Mouse (Mus musculus) layer of hippocampus, postnatal 10 days (tissue): ENCODE results near the gene Hnrnpd. TPM values are rescaled to one million over a fixed set of nuclear protein-coding genes. Genes with fewer than 3 reads are reported as not detected.

Experiments used
- DNase-seq, 2 experiments: peaks; one replicate each; pipeline ENCODE4 v3.0.0; 2021; ENCODE audit warnings: low spot score in 2 of 2
- long read RNA-seq: library from polyadenylated mRNA; stranded (forward); transcript quantifications from one replicate; pipeline ENCODE4 v2.0.0, GENCODE M21; 2023
- total RNA-seq, 2 experiments: library from RNA; stranded (reverse); gene quantifications; 2 replicates each; pipeline ENCODE4 v1.2.3; 2021

Hnrnpd gene
- total RNA-seq: 100 to 1,000 TPM; 279 to 297 TPM
- long read RNA-seq, full-length matches to known transcripts: 198 of 278 reads
- long read RNA-seq, partial matches to known transcripts: 69 of 278 reads
- long read RNA-seq, other reads (novel, unspliced or antisense): 11 of 278 reads

DNA sequence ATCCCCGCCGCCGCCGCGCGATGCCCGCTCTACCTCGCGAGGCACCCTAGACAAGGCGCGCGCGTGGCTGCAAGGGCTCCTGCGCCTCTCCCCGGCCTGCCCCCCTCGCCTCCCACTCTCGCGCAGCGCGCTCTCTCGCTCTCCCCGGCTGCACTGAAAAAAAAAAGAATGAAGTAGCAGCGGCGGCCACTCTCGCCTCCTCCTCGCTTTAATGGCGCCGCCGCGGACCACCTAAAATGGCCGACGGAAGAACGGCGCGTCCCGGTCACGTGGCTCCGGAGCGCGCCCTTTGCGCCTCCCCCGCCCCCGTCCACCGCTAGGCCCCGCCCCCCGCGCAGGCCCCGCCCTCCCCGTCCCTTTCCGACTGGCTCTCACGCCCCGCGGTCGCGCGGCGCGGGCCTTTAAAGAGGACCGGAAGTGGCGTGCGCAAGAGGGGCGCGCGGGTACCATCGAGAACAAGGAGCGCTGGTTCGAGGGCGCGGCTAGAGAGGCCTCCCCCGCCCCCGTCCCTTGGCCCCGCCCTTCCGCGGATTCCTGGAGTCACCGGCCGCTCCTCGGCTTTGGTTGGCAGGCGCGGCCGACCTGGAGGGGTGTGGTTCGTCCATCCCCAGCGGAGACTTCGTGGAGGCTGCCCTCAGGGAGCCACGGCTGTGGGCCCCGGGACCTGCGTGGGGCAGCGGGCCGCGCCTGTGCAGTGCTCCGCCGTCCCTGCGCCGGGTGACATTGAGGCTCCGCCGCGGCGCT is at the start of gene Hnrnpd, which contains the start of gene 4930524J08Rik:
Gene Hnrnpd (minus strand): TSS at position 240 of the 744 bp plus-strand sequence.
Gene 4930524J08Rik (plus strand): TSS at position 363 of the 744 bp plus-strand sequence.
- DNase-seq: peak; percentile 85 to 89

DNA sequence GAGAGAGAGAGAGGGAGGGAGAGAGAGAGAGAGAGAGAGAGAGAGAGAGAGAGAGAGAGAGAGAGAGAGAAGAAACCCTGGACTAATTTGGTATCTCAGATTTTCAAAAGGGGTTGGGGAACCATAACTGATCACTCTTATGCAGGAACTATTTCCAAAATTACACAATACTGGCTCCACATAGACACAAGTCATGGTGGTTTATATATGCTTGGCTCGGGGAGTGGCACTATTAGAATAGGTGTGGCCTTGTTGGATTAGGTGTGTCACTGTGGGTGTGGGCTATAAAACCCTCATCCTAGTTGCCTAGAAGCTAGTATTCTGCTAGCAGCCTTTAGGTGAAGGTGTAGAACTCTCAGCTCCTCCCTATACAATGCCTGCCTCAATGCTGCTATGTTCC is 46.1 kb upstream of the Hnrnpd start:
- DNase-seq: no peak

DNA sequence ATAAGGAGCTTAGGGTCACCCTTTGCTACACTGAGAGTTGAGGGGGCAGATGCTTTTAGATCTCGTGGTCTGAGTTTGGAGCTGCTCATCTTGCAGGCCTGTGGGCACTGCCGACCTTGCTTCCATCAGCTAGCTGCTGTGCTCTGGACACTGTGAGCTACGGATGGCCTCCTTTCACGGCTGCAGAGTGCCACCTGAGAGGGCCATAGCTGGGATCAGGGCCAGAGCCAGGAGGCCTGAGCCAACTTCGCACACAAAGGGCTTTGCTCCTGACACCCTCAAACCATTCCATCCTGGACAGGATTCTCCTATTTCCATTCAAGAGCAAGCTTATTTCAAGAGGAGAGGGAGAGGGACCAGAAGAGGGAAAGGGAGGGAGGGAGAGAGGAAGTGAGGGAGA is 45.7 kb upstream of the Hnrnpd start:
- no peak for DNase-seq

GRCm38 (mm10) chr5:100020089-100020488 is 41.4 kb upstream of the Hnrnpd start:
- no peak for DNase-seq

DNA sequence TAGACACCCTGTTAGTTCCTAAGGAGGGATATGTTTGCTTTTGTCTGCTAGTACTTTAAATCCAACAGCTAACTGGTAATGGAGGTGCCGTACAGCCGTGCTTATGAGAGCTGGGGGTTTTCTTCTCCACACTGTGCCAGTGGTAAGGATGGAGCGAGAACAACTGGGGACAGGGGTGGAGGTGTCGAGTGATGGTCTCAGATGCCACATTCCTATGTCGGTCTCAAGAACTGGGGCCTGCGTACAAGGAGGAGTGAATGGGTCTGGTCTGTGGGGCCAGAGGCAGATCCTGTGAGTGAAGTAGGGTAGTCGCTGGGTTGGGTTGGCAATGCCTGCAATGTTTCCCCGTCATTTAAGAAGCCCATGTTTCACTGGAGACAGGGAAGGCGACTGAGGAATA is 33.9 kb upstream of the Hnrnpd start:
- no peak for DNase-seq

- no peak for DNase-seq
These were observed 29.7 kb upstream of the Hnrnpd start for GRCm38 (mm10) chr5:100008485-100008884.

GRCm38 (mm10) chr5:100007040-100007375 is 28.3 kb upstream of the Hnrnpd start:
- no peak for DNase-seq

DNA sequence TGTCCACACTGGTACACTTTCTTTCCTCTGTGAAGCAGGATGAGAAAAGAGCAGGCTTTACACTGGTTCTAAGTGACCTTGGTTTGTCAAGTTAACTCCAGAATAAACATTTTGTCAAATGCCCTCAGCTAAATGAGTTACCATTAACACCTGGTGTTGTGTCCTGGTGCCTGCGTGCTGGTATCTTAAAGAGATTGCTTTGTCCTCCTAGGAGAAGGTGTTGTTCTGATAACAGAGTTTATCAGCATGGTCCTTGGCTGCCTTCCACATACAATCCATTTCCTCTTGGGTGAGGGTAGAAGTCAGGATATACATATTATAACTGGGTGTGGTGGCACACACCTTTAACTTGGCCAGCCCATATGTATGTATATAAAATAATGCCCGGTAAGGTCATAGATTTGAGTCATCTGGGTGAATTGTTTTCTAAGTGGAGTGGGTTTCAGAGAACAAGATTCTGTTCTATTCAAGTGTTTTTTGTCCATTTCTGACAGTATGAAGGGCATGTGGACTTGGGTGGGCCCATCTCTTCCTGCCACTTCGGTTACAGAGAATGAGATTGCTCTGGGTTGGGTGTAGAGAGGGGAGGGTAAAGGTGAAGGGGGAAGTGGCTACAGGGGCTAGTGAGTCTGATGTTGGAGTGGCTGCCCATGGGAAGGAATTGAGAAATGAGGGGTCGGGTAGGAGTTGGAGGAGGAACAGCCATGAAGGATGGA is 27.7 kb upstream of the Hnrnpd start:
- DNase-seq: no peak

- no peak for DNase-seq
These were observed 27.2 kb upstream of the Hnrnpd start for GRCm38 (mm10) chr5:100005896-100006295.

DNA sequence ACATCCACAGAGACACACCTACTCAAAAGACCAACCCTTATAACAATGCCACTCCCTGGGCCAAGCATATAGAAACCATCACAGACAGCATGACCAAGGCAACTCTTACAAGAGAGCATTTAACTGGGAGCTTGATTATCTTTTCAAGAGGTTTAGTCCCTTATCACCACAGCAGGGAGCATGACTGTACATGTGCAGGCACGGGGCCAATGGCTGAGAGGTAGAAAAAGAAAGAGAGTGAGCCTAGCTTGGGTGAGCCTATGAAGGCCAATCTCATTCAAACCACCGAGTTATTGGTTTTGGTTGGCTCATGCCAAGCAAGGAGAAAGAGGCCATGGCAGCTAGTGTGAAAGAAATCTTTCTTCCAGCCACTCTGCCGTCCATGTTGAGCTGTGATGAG is 26.7 kb upstream of the Hnrnpd start:
- no peak for DNase-seq

GRCm38 (mm10) chr5:100003895-100004294 is 25.2 kb upstream of the Hnrnpd start:
- no peak for DNase-seq

GRCm38 (mm10) chr5:100000500-100000899 is 21.8 kb upstream of the Hnrnpd start:
- DNase-seq: no peak

GRCm38 (mm10) chr5:100000048-100000447 is 21.3 kb upstream of the Hnrnpd start:
- DNase-seq: no peak

DNA sequence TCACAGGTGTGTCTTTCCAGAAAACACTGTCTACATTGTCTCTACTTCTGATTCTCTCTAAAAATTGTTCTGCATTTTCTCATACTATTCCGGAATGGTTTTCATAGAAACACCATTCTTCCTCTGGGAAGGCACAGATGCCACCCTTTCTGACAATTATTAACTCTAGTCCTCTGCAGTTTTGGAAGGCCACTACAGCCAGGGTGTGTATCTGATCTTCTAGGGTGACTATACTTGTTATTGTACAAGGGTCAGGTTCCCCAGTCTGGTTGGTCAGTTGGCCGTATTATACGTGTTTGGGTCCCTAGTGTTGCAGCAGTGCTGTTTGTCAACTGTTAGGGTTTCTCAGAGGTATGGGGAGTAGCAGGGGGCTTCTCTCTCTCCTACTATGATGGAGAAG is 15.9 kb upstream of the Hnrnpd start:
- no peak for DNase-seq

- no peak for DNase-seq
These were observed 15.4 kb upstream of the Hnrnpd start for GRCm38 (mm10) chr5:99994166-99994565.

DNA sequence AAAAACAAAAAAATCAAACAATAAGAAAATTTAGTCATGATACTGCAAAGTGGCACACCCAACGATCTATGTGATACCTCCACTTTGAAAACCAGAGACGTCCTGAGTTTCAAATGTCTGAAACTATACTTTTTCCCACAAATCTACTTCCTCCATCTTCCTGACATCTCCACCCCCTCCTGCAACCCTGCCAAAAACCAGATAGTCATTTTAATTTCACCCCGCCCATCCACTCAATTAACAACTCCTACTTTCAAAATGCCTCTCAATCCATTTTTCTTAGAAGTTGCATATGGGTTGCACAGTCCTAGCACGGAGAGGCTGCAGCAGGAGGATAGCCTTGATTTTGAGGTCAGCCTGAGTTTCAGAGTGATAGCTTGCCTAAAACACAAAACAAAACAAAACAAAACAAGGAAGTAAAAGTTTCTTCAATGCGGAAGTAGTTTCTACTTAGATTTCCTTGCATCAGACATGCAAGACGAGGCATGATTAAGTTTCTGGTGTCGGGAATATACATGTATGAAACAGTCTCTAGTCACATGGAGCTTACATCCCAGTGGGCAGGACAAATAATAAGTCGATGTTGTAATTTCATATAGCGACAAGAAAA is 4.8 kb upstream of the Hnrnpd start:
- DNase-seq: no peak

DNA sequence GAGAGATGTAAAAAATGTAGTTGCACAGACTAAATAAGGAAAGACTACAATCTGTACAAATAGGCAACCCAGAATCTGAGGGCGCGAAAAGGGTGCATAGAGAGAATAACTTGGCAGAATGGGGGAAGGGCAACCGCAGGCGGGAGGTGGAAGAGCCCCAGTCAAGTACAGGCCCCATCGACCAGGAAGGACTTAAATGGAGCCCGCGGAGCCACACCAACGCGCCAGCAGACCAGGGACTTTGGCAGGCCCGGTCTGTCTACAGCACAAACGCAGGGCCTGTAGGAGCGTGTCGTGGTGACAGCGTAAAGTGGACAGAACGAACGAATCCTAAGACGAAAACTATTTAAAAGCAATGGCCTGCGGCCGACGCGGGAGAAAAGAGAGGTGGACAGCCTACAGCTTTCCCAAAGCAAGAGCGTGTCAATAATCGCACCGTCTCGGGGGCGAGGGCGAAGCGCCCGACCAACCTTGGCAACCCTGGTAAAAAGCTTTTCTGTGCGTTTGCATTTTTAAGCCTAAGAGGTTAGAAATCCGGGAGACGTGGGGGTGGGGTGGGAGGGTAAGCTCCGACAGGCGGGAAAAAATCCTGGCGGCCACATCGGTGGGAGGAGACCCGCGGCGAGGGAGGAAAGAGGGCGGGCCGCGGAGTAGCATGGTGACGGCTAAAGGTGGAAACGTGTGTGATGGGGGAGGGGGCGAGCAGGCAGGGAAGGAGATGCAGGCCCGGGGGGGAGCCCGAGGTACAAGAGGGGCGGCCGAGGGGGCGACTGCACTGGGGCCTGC is 1.0 kb downstream of the Hnrnpd start:
- peak; percentile 75 to 82 for DNase-seq

DNA sequence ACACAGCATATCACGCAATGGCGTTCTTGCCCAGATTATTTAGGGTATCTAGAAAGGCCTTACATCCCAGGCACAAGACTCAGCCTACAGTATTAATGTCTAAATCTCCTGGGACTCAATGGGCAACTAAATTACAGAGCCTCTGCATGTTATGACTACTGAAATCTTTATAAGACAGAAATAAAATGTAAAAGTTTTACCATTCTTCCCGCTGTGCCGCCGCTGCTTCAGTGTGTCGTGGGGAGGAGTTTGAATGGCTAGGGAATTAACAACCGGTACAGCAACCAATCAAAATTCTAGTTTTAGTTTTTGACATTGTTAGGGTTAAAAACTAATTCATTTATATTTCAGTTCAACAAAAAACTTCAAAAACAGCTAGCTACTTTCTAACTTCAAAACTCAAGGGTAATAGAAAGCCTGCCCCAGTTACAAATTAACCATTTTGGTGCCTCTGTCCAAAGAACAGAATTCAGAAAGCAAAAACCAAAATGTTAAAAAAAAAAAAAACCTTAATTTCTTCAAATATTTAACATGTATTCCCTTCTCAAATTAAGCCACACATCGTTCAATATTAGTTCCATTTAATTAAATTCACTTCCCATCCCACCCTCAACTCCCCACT is 2.3 kb downstream of the Hnrnpd start:
- no peak for DNase-seq

GRCm38 (mm10) chr5:99975776-99976175 is 3.0 kb downstream of the Hnrnpd start:
- no peak for DNase-seq

GRCm38 (mm10) chr5:99975061-99975460 is 3.7 kb downstream of the Hnrnpd start:
- no peak for DNase-seq

DNA sequence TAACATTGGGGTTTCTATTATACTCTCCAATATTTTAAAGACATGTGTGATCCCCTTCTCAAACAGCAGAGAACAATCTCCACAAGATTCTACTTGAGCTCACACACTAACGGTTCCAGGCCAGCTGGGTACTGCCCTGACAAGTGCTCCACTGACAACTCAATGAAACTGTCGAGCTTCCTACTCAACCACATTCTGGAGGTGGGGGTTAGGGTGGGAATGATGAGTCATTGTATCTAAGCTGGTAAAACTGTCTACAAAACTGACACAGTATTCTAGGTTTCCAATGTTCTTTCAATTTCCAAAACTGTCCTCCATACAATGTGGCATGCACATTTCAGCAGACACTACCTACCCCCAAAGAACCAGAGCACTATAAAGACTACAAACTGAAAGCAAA is 4.8 kb downstream of the Hnrnpd start:
- no peak for DNase-seq
